In genomic region chr10:70099052-70099451, GRCm38 (mm10) we compare ENCODE assay signal across 8 mouse cellular contexts. TPM values are rescaled to one million over a fixed set of nuclear protein-coding genes. Genes with fewer than 3 reads are reported as not detected.
DNase-seq lines count a peak whose midpoint lies in the region; ATAC-seq lines count a peak whose summit lies in the region.

No protein-coding gene starts in this region.

- H3K36me3 ChIP-seq in heart, embryonic 14.5 days (ENCODE audit: control insufficient read depth, insufficient read depth, low read length), result peaks cover 20% of the 10 kb centered on the region; the same call in 1 of the 2 replicates
- peaks cover 35% of the 10 kb centered on the region for H3K36me3 ChIP-seq in embryonic facial prominence, embryonic 10.5 days (replicated peaks)
- 0 out of 2 replicates have a peak, but pooled peaks cover 2% of the 10 kb centered on the region for H3K36me3 ChIP-seq in hindbrain, embryonic 16.5 days (ENCODE audit: control insufficient read depth, insufficient read depth, low read length)
- no peaks in the 10 kb centered on the region for H3K36me3 ChIP-seq in midbrain, embryonic 15.5 days (replicated peaks)

- peak overlapping the region; percentile 98 for H3K9ac ChIP-seq in heart, embryonic 14.5 days (ENCODE audit: low read length)
- peak overlapping the region; percentile 89; the same call in 1 of the 2 replicates for H3K9ac ChIP-seq in hindbrain, embryonic 16.5 days (ENCODE audit: low read depth, low read length)
- H3K9ac ChIP-seq in midbrain, embryonic 15.5 days, result no peak overlapping the region

- H3K27me3 ChIP-seq in heart, embryonic 14.5 days (ENCODE audit: control insufficient read depth, insufficient read depth, low read length), result no peaks in the 10 kb centered on the region
- H3K27me3 ChIP-seq in embryonic facial prominence, embryonic 10.5 days (replicated peaks; ENCODE audit: low read depth, poor library complexity, severe bottlenecking), result no peaks in the 10 kb centered on the region
- no peaks in the 10 kb centered on the region for H3K27me3 ChIP-seq in hindbrain, embryonic 16.5 days (replicated peaks; ENCODE audit: control insufficient read depth, insufficient read depth, low read length)
- H3K27me3 ChIP-seq in midbrain, embryonic 15.5 days (replicated peaks), result no peaks in the 10 kb centered on the region

- intact Hi-C loops in heart, postnatal 10 days (cut with DNase I), result loop anchor here (5.0 to 10.0 kb wide), 4 partner anchors 53 to 214 kb away; no protein-coding TSS in a partner anchor
- intact Hi-C loops in gastrocnemius, postnatal 36 days (cut with DNase I), result loop anchor here (5.0 kb wide), 2 partner anchors 33 to 77 kb away; no protein-coding TSS in a partner anchor

- peak overlapping the region; percentile 90 to 93 for H3K27ac ChIP-seq in heart, embryonic 14.5 days (replicated peaks in 1 of 2; ENCODE audit: control insufficient read depth in 1 of 2, insufficient read depth in 1 of 2, low read depth in 2 of 2, low read length in 2 of 2)
- H3K27ac ChIP-seq in embryonic facial prominence, embryonic 10.5 days (replicated peaks), result no peak overlapping the region; the same call in 1 of the 2 replicates
- peak overlapping the region; percentile 80; the same call in 1 of the 2 replicates for H3K27ac ChIP-seq in hindbrain, embryonic 16.5 days (ENCODE audit: low read depth, low read length)
- no peak overlapping the region; the same call in 1 of the 2 replicates for H3K27ac ChIP-seq in midbrain, embryonic 15.5 days

- ATAC-seq in heart, embryonic 14.5 days (ENCODE audit: insufficient number of reproducible peaks, insufficient read depth, low FRiP score, low read depth), result no peak
- ATAC-seq in hindbrain, embryonic 16.5 days, result no peak
- no peak for ATAC-seq in midbrain, embryonic 15.5 days (replicated peaks)
- ATAC-seq in granulocyte monocyte progenitor cell, adult 5-6 weeks (replicated peaks; ENCODE audit: poor library complexity, severe bottlenecking), result no peak

- WGBS in heart, embryonic 14.5 days, result 10% methylated on average over 8 of the region's 8 CpGs
- WGBS in embryonic facial prominence, embryonic 10.5 days, result 21% methylated on average over 8 of the region's 8 CpGs
- WGBS in hindbrain, embryonic 16.5 days, result 25% methylated on average over 8 of the region's 8 CpGs
- WGBS in midbrain, embryonic 15.5 days, result 21% methylated on average over 8 of the region's 8 CpGs

- H3K4me1 ChIP-seq in heart, embryonic 14.5 days (ENCODE audit: control insufficient read depth in 2 of 2, insufficient read depth in 2 of 2, low read length in 2 of 2), result peaks cover 20 to 33% of the 10 kb centered on the region in 2 experiments
- H3K4me1 ChIP-seq in embryonic facial prominence, embryonic 10.5 days, result peaks cover 51% of the 10 kb centered on the region
- peaks cover 20% of the 10 kb centered on the region for H3K4me1 ChIP-seq in hindbrain, embryonic 16.5 days (ENCODE audit: control insufficient read depth, insufficient read depth, low read depth, low read length)
- H3K4me1 ChIP-seq in midbrain, embryonic 15.5 days, result peaks cover 43% of the 10 kb centered on the region

- no peak for DNase-seq in heart, postnatal 10 days
- DNase-seq in embryonic facial prominence, embryonic 10.5 days (ENCODE audit: low spot score), result peak; percentile 21
- DNase-seq in cerebellum, adult 9-11 months, result no peak
- no peak for DNase-seq in gastrocnemius, postnatal 36 days

- peak overlapping the region; percentile 99 to 100 for H3K4me3 ChIP-seq in heart, embryonic 14.5 days (ENCODE audit: control insufficient read depth in 1 of 2, insufficient read depth in 1 of 2, low read depth in 1 of 2, low read length in 2 of 2)
- peak overlapping the region; percentile 100 for H3K4me3 ChIP-seq in embryonic facial prominence, embryonic 10.5 days
- H3K4me3 ChIP-seq in hindbrain, embryonic 16.5 days (ENCODE audit: low read length), result peak overlapping the region; percentile 81
- H3K4me3 ChIP-seq in midbrain, embryonic 15.5 days, result peak overlapping the region; percentile 97

- H3K4me2 ChIP-seq in heart, embryonic 14.5 days (ENCODE audit: low read length), result peak overlapping the region; percentile 74
- H3K4me2 ChIP-seq in hindbrain, embryonic 16.5 days (ENCODE audit: low read length), result peak overlapping the region; percentile 57
- peak overlapping the region; percentile 90 for H3K4me2 ChIP-seq in midbrain, embryonic 15.5 days

- peaks cover 5% of the 10 kb centered on the region; the same call in 1 of the 2 replicates for H3K9me3 ChIP-seq in heart, embryonic 14.5 days (ENCODE audit: control insufficient read depth, low read length)
- peaks cover 7% of the 10 kb centered on the region for H3K9me3 ChIP-seq in embryonic facial prominence, embryonic 10.5 days
- no peaks in the 10 kb centered on the region for H3K9me3 ChIP-seq in hindbrain, embryonic 16.5 days (ENCODE audit: control insufficient read depth, low read length)
- H3K9me3 ChIP-seq in midbrain, embryonic 15.5 days, result no peaks in the 10 kb centered on the region

RNA-seq across cellular contexts. Expression of gene Ccdc6, which starts 2.1 kb away (rescaled TPM):
- polyA plus RNA-seq in heart, embryonic 14.5 days (2014; fragmentation: Nextera tagmentation; extraction: Ambion mirVana), result 22.9 and 24.8 TPM in 2 replicates
- 10 to 100 TPM; 33.9 to 36.9 TPM for total RNA-seq in heart, postnatal 10 days (2021)
- polyA plus RNA-seq in embryonic facial prominence, embryonic 10.5 days (2016; fragmentation: Nextera tagmentation; extraction: Ambion mirVana), result 19.6 and 19.9 TPM in 2 replicates
- 18.6 and 23.0 TPM in 2 replicates for polyA plus RNA-seq in hindbrain, embryonic 16.5 days (2015; fragmentation: Nextera tagmentation; extraction: Ambion mirVana)
- polyA plus RNA-seq in midbrain, embryonic 15.5 days (2015; fragmentation: Nextera tagmentation; extraction: Ambion mirVana), result 23.3 and 25.3 TPM in 2 replicates
- 28.6 and 33.8 TPM in 2 replicates for total RNA-seq in granulocyte monocyte progenitor cell, adult 5-6 weeks (2014; fragmentation: Nextera tagmentation)
- 17.7 and 18.8 TPM in 2 replicates for total RNA-seq in granulocyte monocyte progenitor cell, adult 5-6 weeks (2017)
- total RNA-seq in gastrocnemius, postnatal 36 days (2021), result 100 to 1,000 TPM; 100 to 121 TPM

Comparison
In these comparisons a context has a peak if more than half of its experiments do, and no peak if none do; other contexts are left out.
1. H3K27ac ChIP-seq: peak in heart, embryonic 14.5 days (2 of 2) and hindbrain, embryonic 16.5 days (single experiment); none in embryonic facial prominence, embryonic 10.5 days (single experiment) and midbrain, embryonic 15.5 days (single experiment).
2. Peak in every context shown above with its lines, with median percentiles within 50 percentile points of each other: H3K4me2 ChIP-seq and H3K4me3 ChIP-seq.